Mouse (Mus musculus): ENCODE data around the gene Junb.

The Junb gene

GRCm38 (mm10) chr8:84970135-84970790 is 8.3 kb downstream of the Junb start:
- no peak for DNase-seq

- peak; percentile 85 to 91 for DNase-seq
Observed at GRCm38 (mm10) chr8:84969241-84970134, 9.0 kb downstream of the Junb start, which contains the start of the genes Gm49661, Prdx2 and Rnaseh2a. Gm49661 (minus strand) TSS chr8:84969433. Prdx2 (plus strand) TSS chr8:84969587. Rnaseh2a (minus strand) TSS chr8:84969767.

DNA sequence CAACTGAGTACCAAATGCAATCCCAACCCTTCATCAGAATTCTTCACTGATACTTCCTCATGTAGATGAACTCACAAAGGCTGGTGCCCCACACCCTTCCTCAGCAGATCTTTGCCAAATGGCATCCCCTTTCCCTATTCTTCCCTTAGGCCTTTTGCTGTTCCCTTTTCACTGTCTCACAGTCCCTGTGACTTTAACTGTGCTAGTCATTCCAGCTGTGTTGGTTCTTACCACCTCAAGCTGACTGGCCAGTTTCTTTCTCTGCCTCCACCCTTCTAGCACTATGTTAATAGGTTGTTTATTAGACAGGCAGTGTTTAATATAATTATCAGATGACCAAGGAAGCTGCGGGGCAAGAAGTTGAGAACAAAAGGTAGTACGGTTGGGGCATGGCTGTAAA is 9.9 kb downstream of the Junb start:
- peak in 1 of 2 experiments; percentile 8 for DNase-seq

DNA sequence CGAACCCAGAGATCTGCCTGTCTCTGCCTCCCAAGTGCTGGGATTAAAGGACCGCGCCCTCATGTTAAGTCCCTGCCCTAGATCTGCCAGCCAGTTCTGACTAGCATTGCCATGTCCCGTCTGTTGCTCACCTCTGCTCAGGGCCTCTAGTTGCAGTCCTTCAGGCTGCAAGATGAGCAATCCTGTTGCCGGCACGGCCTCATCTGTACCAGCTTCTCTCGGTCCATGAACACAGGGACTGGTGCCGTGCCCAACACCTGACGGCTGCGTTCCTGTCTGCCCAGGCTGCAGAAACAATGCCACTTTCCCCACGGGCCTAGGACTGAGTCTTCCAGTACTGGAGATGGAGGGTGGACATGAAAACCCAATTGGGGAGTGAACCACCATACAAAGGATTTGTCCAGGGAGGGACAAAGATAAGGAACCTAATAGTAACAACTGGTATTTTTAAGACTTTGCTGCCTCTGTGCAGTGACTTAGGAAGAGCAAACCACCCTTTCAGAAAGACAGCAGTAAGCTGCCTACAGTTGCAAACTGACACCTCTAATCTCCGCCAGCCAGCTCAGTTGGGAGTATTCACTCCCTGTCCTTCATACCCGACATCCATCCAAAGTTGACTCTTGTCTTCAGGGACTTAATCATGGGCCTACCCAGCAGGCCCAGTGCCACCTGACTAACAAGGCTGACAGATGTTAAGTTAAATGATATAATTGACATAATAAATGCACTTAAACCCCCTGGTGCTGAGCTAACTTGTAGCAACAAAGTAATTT is 10.8 kb downstream of the Junb start:
- no peak for DNase-seq

GRCm38 (mm10) chr8:84966603-84967002 is 11.9 kb downstream of the Junb start:
- no peak for DNase-seq

DNA sequence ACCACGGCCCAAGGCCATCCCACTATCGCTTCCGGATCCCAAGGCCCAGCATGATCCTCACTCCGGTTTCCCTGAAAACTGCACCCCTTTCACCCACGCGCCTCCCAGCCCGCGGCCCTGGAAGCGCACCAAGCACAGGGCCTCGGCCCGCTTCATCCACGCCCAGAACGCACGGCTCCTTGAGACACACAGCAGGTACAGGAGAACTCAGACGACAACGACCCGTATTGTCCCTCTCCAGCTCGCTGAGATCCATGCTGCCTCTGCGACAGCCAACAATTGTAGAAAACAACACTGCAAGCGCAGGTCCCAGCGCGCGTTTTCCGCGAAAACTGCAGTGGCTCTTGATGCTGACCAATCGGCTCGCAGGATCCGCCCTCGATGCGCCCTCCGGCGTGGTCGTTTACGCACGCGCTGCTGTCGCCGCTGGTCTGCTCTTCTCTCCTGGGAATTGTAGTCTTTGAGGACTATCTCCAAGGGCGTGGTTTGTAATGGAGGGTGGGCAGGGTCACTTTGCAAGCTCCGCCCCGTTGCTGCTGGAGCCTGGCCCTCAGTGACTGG is 12.7 kb downstream of the Junb start:
- peak; percentile 93 to 95 for DNase-seq

- DNase-seq: no peak
Observed at GRCm38 (mm10) chr8:84963952-84964351, 14.6 kb downstream of the Junb start.

- no peak for DNase-seq
Observed at GRCm38 (mm10) chr8:84959811-84960210, 18.7 kb downstream of the Junb start.

DNA sequence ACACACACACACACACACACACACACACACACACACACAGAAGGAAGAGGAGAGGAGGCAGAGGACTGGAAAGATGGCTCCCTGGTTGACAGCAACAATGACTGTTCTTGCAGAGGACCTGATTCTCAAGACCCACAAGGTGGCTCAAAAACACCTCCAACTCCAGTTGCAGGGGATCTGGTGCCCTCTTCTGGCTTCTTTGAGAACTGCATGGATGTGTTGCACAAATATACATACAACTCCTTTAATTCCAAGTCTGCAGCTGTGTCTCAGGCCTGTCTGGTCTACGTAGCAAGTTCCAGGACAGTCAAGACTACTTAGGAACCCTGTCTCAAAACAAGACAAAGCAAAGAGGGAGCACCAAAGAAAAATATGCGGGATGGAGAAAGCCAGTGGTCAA is 21.8 kb downstream of the Junb start:
- peak; percentile 82 to 90 for DNase-seq

- DNase-seq: no peak
Observed at GRCm38 (mm10) chr8:84952612-84953255, 25.8 kb downstream of the Junb start.

DNA sequence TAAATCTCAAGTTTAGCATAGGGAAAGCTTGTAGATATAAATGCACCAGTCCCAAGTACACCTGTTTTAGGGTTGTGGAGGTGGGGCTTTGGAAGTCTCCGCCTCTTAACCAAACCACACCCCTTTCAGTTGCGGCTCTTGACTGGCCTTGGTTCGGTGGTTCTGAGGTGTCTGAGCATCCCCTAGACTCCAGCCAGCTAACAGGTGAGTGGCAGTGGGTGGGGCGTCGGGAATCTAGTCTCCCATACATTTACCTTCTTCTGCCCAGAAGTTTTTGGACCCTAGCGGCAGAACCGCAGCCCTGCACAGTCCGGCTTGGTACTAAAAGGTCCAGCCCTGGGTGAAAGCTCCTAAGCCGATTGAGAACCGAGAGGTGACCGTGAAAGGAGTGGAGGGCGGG is 28.8 kb downstream of the Junb start:
- no peak for DNase-seq

DNA sequence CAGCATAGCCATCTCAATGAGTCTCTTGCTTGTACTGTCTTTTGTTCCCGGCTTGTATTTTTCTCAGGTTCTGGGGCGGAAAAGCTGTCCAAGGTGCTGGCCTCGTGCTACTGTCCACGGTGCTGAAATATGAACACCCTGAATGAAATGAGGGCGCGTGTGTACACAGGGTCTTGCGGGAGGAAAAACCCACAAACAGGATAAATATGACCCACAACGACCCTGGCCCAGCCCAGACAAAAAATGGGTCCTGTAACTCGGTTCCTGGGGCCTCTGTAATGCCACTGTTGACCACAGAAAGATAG is 31.3 kb downstream of the Junb start:
- no peak for DNase-seq

GRCm38 (mm10) chr8:84946528-84947240 is 31.8 kb downstream of the Junb start, which contains the start of gene Rtbdn:
Rtbdn (plus strand) TSS chr8:84946991.
- peak; percentile 76 to 84 for DNase-seq

GRCm38 (mm10) chr8:84945633-84946527 is 32.6 kb downstream of the Junb start:
- DNase-seq: peak; percentile 76 to 85

- peak; percentile 62 to 70 for DNase-seq
Observed at GRCm38 (mm10) chr8:84945235-84945632, 33.3 kb downstream of the Junb start.

- peak; percentile 80 to 90 for DNase-seq
Observed at GRCm38 (mm10) chr8:84944478-84945160, 33.9 kb downstream of the Junb start.

DNA sequence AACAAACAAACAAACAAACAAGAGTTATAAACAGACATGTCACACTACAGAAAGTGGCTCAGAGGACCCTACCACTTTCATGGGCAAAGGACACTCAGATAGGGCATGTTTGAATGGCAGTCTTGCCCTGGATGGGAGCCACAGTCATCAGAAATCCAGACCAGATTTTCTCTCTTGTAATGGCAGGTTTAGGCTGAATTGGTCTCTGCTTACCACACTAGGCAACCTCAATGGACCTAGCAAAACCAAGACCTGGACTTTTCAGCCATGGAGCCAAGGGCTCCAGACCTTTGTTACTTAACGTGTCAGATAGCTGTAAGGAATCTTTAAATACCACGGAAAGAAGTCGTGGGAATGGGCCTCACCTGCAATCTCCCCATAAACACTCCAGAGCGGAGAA is 34.8 kb downstream of the Junb start:
- DNase-seq: no peak

DNA sequence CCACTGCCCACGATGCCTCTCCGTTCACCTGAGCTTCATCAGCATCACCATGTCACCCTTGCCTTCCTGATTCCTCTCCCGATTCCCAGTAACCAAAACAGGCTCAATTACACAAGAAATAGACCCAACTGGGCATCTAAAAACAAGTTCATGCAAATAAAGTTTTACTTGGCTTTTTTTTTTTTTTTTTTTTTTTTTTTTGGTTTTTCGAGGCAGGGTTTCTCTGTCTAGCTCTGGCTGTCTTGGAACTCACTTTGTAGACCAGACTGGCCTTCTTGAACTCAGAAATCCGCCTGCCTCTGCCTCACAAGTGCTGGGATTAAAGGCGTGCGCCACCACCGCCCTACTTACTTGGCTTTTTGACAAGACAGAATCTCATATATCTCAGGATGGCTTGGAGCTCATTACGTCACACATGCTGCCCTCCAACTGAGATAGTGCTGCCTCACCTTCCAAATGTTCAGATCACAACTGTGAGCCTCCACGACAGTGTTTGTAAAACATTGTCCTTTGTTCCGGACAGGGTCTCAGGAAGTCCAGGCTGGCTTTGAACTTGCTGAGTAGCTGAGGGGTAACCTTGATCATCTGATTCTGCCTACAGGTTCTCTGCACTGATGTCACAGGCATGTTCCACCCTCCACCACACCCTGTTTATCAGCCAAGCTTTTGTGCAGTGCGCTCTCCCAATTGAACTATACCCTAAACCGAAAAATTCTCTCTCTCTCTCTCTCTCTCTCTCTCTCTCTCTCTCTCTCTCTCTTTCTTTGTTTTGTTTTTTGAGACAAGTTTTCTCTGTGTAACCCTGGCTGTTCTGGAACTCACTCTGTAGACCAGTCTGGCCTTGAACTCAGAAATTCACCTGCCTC is 40.7 kb downstream of the Junb start:
- DNase-seq: no peak

DNA sequence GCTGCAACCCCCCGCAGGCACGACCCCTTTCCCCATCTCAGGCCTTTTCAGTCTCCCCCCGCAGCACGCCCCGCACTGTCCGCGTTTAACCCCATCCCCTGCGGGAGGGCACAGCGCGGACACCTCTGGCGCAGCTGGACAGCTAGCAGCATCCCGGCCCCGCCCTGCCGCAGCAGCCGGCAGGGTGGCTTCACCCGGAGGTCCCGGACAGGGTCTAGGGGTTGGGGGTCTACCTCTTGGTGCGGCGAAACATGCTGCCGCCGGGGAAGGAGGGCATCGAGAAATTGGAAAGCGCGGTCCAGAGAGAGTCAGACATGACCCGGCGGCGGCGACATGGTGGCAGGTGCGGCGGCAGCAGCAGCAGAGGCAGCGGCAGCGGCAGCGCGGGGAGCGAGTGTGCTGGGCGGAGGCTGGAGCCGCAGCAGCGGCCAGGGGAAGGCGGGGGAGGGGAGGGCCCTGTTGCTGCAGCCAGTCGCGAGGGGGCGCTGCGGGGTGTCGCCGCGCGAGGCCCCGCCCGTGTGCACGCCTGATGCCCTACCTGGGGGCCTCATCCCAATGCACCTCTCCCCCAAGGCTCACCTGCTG is 41.5 kb downstream of the Junb start, which contains the start of gene Mast1:
Gene Mast1 (minus strand): TSS at position 398 of the 585 bp plus-strand sequence.
- DNase-seq: peak; percentile 92 to 97

All from cerebellum, postnatal 25 days (tissue).